Mouse (Mus musculus) forebrain, embryonic 14.5 days (tissue): ENCODE results near the gene Prrc2a. TPM values are rescaled to one million over a fixed set of nuclear protein-coding genes. Genes with fewer than 3 reads are reported as not detected.

ENCODE experiments used
- ATAC-seq: fragments of 200-750 bp; cut with Nextera tagmentation; 2 replicates; pipeline ENCODE4 v1.8.0; 2017; ENCODE audit warnings: mild to moderate bottlenecking, moderate library complexity
- DNase-seq: peaks from one replicate; pipeline ENCODE4 v3.0.0-alpha.2; 2015; ENCODE audit warnings: low spot score
- H3K27ac ChIP-seq: fragments of 300-500 bp; sonication (generic); 2 replicates; pipeline ENCODE4 v1.5.1; 2014; ENCODE audit warnings: low read depth, mild to moderate bottlenecking, control low read depth, low read length, moderate library complexity
- H3K27me3 ChIP-seq: fragments of 300-500 bp; sonication (generic); replicated peaks from 2 replicates; pipeline ENCODE4 v1.6.1; 2014; ENCODE audit warnings: low read length, control low read depth, mixed read lengths; ENCODE audit not compliant: control insufficient read depth, insufficient read depth
- H3K36me3 ChIP-seq: fragments of 300-500 bp; sonication (generic); 2 replicates; pipeline ENCODE4 v1.6.1; 2014; ENCODE audit warnings: low read length, control low read depth; ENCODE audit not compliant: control insufficient read depth, insufficient read depth
- H3K4me1 ChIP-seq: fragments of 300-500 bp; sonication (generic); 2 replicates; pipeline ENCODE4 v1.6.1; 2014; ENCODE audit warnings: antibody characterized with exemption, low read length, control low read depth; ENCODE audit not compliant: control insufficient read depth, insufficient read depth
- H3K4me2 ChIP-seq: fragments of 300-500 bp; sonication (generic); 2 replicates; pipeline ENCODE4 v1.6.1; 2014; ENCODE audit warnings: mild to moderate bottlenecking, control low read depth, low read length
- H3K4me3 ChIP-seq: fragments of 300-500 bp; sonication (generic); 2 replicates; pipeline ENCODE4 v1.5.1; 2014; ENCODE audit warnings: low read depth, low read length, control low read depth
- H3K9ac ChIP-seq: fragments of 300-500 bp; sonication (generic); 2 replicates; pipeline ENCODE4 v1.6.1; 2014; ENCODE audit warnings: mild to moderate bottlenecking, low read length, control low read depth, moderate library complexity
- H3K9me3 ChIP-seq: fragments of 300-500 bp; sonication (generic); replicated peaks from 2 replicates; pipeline ENCODE4 v1.6.1; 2016; ENCODE audit warnings: low read length, control low read depth, mixed read lengths; ENCODE audit not compliant: control insufficient read depth
- WGBS: fragments of 180-500 bp; shearing (Covaris S2); extraction: QIAGEN DNeasy Blood & Tissue Kit; methylation state at CpG from one replicate; pipeline ENCODE4 v1.1.7; 2014; 5-methylcytosine and 5-hydroxymethylcytosine counted together
- polyA plus RNA-seq: library from polyadenylated mRNA; unstranded; fragments of >200 nt; fragmentation: Nextera tagmentation; extraction: Ambion mirVana; gene quantifications from 2 replicates; pipeline ENCODE4 v1.2.1, GENCODE M21; 2014

Gene Prrc2a
- polyA plus RNA-seq, 1 experiment from 2014 or later = 117 TPM

DNA sequence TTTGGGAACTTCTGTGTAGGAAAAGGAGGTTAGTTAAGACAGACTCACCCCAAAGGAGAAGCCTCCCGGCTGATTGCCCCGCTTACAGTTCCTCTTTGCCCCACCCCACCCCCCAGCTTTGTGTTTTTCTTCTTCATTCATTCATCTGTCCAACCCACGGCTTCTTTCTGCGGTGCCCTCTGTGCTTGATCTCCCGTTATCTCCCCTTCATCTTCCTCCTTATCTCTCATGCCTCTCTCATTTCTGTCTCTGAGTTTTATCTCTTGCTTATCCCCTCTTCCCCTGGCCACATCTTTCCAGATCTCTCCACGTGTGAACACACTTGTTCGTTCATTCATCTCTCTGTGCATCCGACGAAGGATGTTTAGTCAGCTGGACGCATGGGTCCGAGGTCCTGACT is 36.4 kb upstream of the Prrc2a start:
- no peak overlapping the region for H3K4me2 ChIP-seq
- no peak for ATAC-seq
- H3K27ac ChIP-seq = no peak overlapping the region
- H3K9me3 ChIP-seq = no peaks in the 10 kb centered on the region
- no peaks in the 10 kb centered on the region for H3K36me3 ChIP-seq
- no peak for DNase-seq
- H3K4me3 ChIP-seq = no peak overlapping the region
- WGBS = 81% methylated on average over 11 of the region's 11 CpGs
- peaks cover 11% of the 10 kb centered on the region for H3K27me3 ChIP-seq
- no peak overlapping the region for H3K9ac ChIP-seq
- peaks cover under 1% of the 10 kb centered on the region; the same call in 1 of the 2 replicates for H3K4me1 ChIP-seq

DNA sequence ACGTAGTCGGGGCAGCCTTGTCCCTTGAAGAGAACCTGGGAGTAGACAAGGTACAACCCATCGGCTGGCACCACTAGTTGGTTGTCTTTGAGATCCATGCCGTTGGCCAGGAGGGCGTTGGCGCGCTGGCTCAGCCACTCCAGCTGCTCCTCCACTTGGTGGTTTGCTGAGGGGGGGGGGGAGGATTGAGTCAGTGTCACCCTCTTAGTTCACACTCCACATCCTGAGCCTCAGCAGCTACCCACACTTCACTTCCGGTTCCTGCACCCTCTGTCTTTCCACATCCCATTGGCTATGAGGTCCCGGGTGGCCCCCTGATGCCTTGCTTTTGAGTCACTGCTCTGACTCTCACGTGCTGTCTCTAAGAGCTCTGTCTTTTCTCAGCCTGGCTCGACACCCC is 35.7 kb upstream of the Prrc2a start:
- 88% methylated on average over 11 of the region's 11 CpGs for WGBS
- no peak overlapping the region for H3K9ac ChIP-seq
- no peak for DNase-seq
- H3K9me3 ChIP-seq = no peaks in the 10 kb centered on the region
- H3K27me3 ChIP-seq = peaks cover 17% of the 10 kb centered on the region
- H3K4me3 ChIP-seq = no peak overlapping the region
- H3K27ac ChIP-seq = no peak overlapping the region
- H3K36me3 ChIP-seq = no peaks in the 10 kb centered on the region
- ATAC-seq = no peak
- H3K4me2 ChIP-seq = no peak overlapping the region
- H3K4me1 ChIP-seq = peaks cover 7% of the 10 kb centered on the region

DNA sequence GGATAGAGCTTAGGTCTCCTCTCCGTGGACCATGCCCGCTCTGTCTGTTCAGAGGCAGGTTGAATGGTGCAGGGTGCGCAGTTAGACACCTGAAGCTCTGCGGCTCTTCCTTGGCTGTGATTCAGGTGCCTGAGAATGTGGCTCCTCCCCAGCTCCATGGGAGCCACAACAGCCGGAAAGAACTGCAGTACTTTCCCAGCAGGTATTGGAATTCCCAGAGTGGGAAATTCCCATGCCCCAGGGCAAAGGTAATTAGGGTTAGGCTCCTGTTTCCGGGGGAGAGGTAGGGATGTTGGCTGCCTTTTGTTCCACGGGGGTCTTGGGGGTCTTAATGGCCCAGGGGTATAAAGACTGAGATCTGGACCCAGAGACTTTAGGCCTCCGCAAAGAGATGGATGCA is 34.2 kb upstream of the Prrc2a start:
- Histone ChIP-seq H3K9ac (no peak overlapping the region), H3K4me3 (no peak overlapping the region), H3K9me3 (no peaks in the 10 kb centered on the region), H3K36me3 (no peaks in the 10 kb centered on the region), H3K4me2 (no peak overlapping the region), H3K4me1 (peaks cover 10% of the 10 kb centered on the region), H3K27me3 (peaks cover 25% of the 10 kb centered on the region), H3K27ac (no peak overlapping the region)
- DNase-seq = no peak
- ATAC-seq = no peak
- WGBS = 15% methylated on average over 8 of the region's 8 CpGs

GRCm38 (mm10) chr17:35198029-35198428 is 33.3 kb upstream of the Prrc2a start:
- H3K4me1 ChIP-seq = peaks cover 10% of the 10 kb centered on the region
- no peaks in the 10 kb centered on the region for H3K36me3 ChIP-seq
- peaks cover 25% of the 10 kb centered on the region for H3K27me3 ChIP-seq
- no peak for DNase-seq
- H3K9me3 ChIP-seq = no peaks in the 10 kb centered on the region
- H3K27ac ChIP-seq = no peak overlapping the region
- H3K9ac ChIP-seq = no peak overlapping the region
- no peak overlapping the region for H3K4me3 ChIP-seq
- 69% methylated on average over 7 of the region's 7 CpGs for WGBS
- ATAC-seq = no peak
- H3K4me2 ChIP-seq = no peak overlapping the region

GRCm38 (mm10) chr17:35197126-35197525 is 32.4 kb upstream of the Prrc2a start:
- no peak for DNase-seq
- Histone ChIP-seq H3K27ac (no peak overlapping the region), H3K4me1 (peaks cover 10% of the 10 kb centered on the region), H3K9ac (no peak overlapping the region), H3K4me3 (no peak overlapping the region), H3K9me3 (no peaks in the 10 kb centered on the region), H3K27me3 (peaks cover 25% of the 10 kb centered on the region), H3K4me2 (no peak overlapping the region), H3K36me3 (no peaks in the 10 kb centered on the region)
- no peak for ATAC-seq
- WGBS = 38% methylated on average over 5 of the region's 6 CpGs

DNA sequence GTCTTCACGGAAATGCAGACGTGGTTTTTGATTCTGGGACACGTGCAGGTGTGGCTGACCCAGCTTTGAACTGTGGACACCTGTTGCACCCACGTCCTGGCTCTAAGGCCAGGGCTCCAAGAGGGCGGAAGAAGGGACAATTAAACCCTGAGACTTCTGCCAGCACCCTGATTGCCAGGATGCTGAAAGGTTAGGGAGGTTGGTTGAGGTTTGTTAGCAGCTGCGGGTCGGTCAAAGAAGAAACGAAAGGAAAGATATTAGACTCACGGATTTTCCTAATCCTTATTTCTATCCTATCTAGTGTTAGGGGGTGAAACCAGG is 31.6 kb upstream of the Prrc2a start:
- H3K27ac ChIP-seq = no peak overlapping the region
- no peaks in the 10 kb centered on the region for H3K9me3 ChIP-seq
- H3K27me3 ChIP-seq = peaks cover 25% of the 10 kb centered on the region
- WGBS = 33% methylated on average over 9 of the region's 9 CpGs
- H3K9ac ChIP-seq = no peak overlapping the region
- peak overlapping the region; percentile 60 for H3K4me2 ChIP-seq
- no peaks in the 10 kb centered on the region for H3K36me3 ChIP-seq
- peaks cover 10% of the 10 kb centered on the region for H3K4me1 ChIP-seq
- ATAC-seq (no peak), DNase-seq (no peak)
- peak overlapping the region; percentile 31; the same call in 1 of the 2 replicates for H3K4me3 ChIP-seq

DNA sequence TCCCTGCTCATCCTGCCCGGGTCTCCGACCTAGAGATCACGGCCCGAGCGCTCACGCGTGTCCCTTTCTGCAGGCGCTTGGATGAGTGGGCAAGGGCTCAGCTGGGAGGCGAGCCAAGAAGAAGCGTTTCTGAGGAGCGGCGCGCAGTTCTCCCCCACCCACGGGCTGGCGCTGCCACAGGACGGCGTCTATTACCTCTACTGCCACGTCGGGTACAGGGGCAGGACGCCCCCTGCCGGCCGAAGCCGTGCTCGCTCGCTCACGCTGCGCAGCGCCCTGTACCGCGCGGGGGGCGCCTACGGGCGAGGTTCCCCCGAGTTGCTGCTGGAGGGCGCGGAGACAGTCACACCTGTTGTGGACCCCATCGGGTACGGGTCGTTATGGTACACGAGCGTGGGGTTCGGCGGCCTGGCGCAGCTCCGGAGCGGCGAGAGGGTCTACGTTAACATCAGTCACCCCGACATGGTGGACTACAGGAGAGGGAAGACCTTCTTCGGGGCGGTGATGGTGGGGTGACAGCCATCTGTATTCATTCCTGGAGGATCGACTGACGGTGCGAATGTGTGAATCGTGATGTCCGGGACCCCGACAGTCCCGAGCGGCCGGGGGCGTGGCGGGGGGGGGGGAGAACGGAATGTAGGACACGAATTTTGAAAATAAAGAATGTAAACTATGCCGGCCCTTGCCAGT is 31.1 kb upstream of the Prrc2a start:
- peak overlapping the region; percentile 31 for H3K4me3 ChIP-seq
- H3K27ac ChIP-seq = no peak overlapping the region
- H3K9me3 ChIP-seq = no peaks in the 10 kb centered on the region
- peak overlapping the region; percentile 60 for H3K4me2 ChIP-seq
- no peaks in the 10 kb centered on the region for H3K36me3 ChIP-seq
- ATAC-seq (peak; percentile 90), DNase-seq (peak; percentile 75)
- H3K4me1 ChIP-seq = peaks cover 10% of the 10 kb centered on the region
- peak overlapping the region; percentile 43; the same call in 1 of the 2 replicates for H3K9ac ChIP-seq
- WGBS = 2% methylated on average over 66 of the region's 66 CpGs
- peaks cover 25% of the 10 kb centered on the region for H3K27me3 ChIP-seq

GRCm38 (mm10) chr17:35194844-35195630 is 30.3 kb upstream of the Prrc2a start:
- Histone ChIP-seq H3K4me2 (peak overlapping the region; percentile 60), H3K9ac (peak overlapping the region; percentile 43; the same call in 1 of the 2 replicates), H3K9me3 (no peaks in the 10 kb centered on the region), H3K4me3 (peak overlapping the region; percentile 31), H3K27ac (no peak overlapping the region), H3K36me3 (no peaks in the 10 kb centered on the region), H3K27me3 (peaks cover 25% of the 10 kb centered on the region), H3K4me1 (peaks cover 10% of the 10 kb centered on the region)
- ATAC-seq = peak; percentile 42
- no peak for DNase-seq
- 48% methylated on average over 19 of the region's 19 CpGs for WGBS
